Mouse (Mus musculus): ENCODE data around the gene Nab2. TPM values are rescaled to one million over a fixed set of nuclear protein-coding genes. Genes with fewer than 3 reads are reported as not detected.
A peak's percentile ranks its signal among the peaks of the same experiment; 100 is the strongest.

Nab2 gene
- polyA plus RNA-seq (2015; fragmentation: Nextera tagmentation; extraction: Ambion mirVana): 28.8 and 32.1 TPM in 2 replicates

GRCm38 (mm10) chr10:127668093-127669050 is at the start of gene Nab2:
Gene Nab2, minus strand, starts transcription at chr10:127668568.
- peak within 1 kb of the TSS; percentile 75 for H3K9ac ChIP-seq (replicated peaks; ENCODE audit: low read length)
- peaks cover 4% of the 10 kb centered on the region; the same call in 1 of the 2 replicates for H3K36me3 ChIP-seq (ENCODE audit: insufficient read depth, low read length)
- H3K9me3 ChIP-seq (ENCODE audit: low read length): no peaks in the 10 kb centered on the region
- H3K4me3 ChIP-seq (ENCODE audit: low read length): peak within 1 kb of the TSS; percentile 62
- WGBS: 1% methylated on average over 40 of the region's 40 CpGs
- ATAC-seq (ENCODE audit: low FRiP score, low TSS enrichment): peak; percentile 49
- peak within 1 kb of the TSS; percentile 98 for H3K27ac ChIP-seq (ENCODE audit: low read length)
- peaks cover 43% of the 10 kb centered on the region for H3K4me1 ChIP-seq (ENCODE audit: insufficient read depth, low read length)
- H3K27me3 ChIP-seq (ENCODE audit: insufficient read depth, low read length): no peaks in the 10 kb centered on the region
- H3K4me2 ChIP-seq (replicated peaks; ENCODE audit: low read depth, low read length): peak within 1 kb of the TSS; percentile 80

- no peak for ATAC-seq (ENCODE audit: low FRiP score, low TSS enrichment)
- Histone ChIP-seq H3K9me3 (ENCODE audit: low read length) (no peaks in the 10 kb centered on the region), H3K36me3 (ENCODE audit: insufficient read depth, low read length) (no peaks in the 10 kb centered on the region), H3K27ac (ENCODE audit: low read length) (no peak overlapping the region), H3K9ac (replicated peaks; ENCODE audit: low read length) (no peak overlapping the region), H3K4me1 (ENCODE audit: insufficient read depth, low read length) (peaks cover 12% of the 10 kb centered on the region; the same call in 1 of the 2 replicates), H3K4me2 (replicated peaks; ENCODE audit: low read depth, low read length) (no peak overlapping the region), H3K4me3 (ENCODE audit: low read length) (no peak overlapping the region), H3K27me3 (ENCODE audit: insufficient read depth, low read length) (no peaks in the 10 kb centered on the region)
- WGBS: 79% methylated on average over 6 of the region's 6 CpGs
These were observed 44.4 kb upstream of the Nab2 start for GRCm38 (mm10) chr10:127712736-127713135.

GRCm38 (mm10) chr10:127710331-127710730 is 42.0 kb upstream of the Nab2 start:
- no peak for ATAC-seq (ENCODE audit: low FRiP score, low TSS enrichment)
- no peak overlapping the region for H3K27ac ChIP-seq (ENCODE audit: low read length)
- H3K9ac ChIP-seq (replicated peaks; ENCODE audit: low read length): no peak overlapping the region
- 45% methylated on average over 13 of the region's 13 CpGs for WGBS
- H3K4me1 ChIP-seq (ENCODE audit: insufficient read depth, low read length): peaks cover 12% of the 10 kb centered on the region; the same call in 1 of the 2 replicates
- no peak overlapping the region for H3K4me3 ChIP-seq (ENCODE audit: low read length)
- H3K36me3 ChIP-seq (ENCODE audit: insufficient read depth, low read length): no peaks in the 10 kb centered on the region
- no peak overlapping the region for H3K4me2 ChIP-seq (replicated peaks; ENCODE audit: low read depth, low read length)
- H3K9me3 ChIP-seq (ENCODE audit: low read length): no peaks in the 10 kb centered on the region
- H3K27me3 ChIP-seq (ENCODE audit: insufficient read depth, low read length): no peaks in the 10 kb centered on the region

GRCm38 (mm10) chr10:127708850-127709370 is 40.5 kb upstream of the Nab2 start:
- Histone ChIP-seq H3K4me3 (ENCODE audit: low read length) (no peak overlapping the region), H3K36me3 (ENCODE audit: insufficient read depth, low read length) (no peaks in the 10 kb centered on the region), H3K4me2 (replicated peaks; ENCODE audit: low read depth, low read length) (no peak overlapping the region), H3K27ac (ENCODE audit: low read length) (no peak overlapping the region), H3K9me3 (ENCODE audit: low read length) (no peaks in the 10 kb centered on the region), H3K4me1 (ENCODE audit: insufficient read depth, low read length) (peaks cover 12% of the 10 kb centered on the region; the same call in 1 of the 2 replicates), H3K9ac (replicated peaks; ENCODE audit: low read length) (no peak overlapping the region), H3K27me3 (ENCODE audit: insufficient read depth, low read length) (no peaks in the 10 kb centered on the region)
- ATAC-seq (ENCODE audit: low FRiP score, low TSS enrichment): no peak
- 84% methylated on average over 3 of the region's 3 CpGs for WGBS

- H3K4me1 ChIP-seq (ENCODE audit: insufficient read depth, low read length): peaks cover 12% of the 10 kb centered on the region; the same call in 1 of the 2 replicates
- no peak overlapping the region for H3K9ac ChIP-seq (replicated peaks; ENCODE audit: low read length)
- no peak for ATAC-seq (ENCODE audit: low FRiP score, low TSS enrichment)
- no peak overlapping the region for H3K4me3 ChIP-seq (ENCODE audit: low read length)
- no peaks in the 10 kb centered on the region for H3K9me3 ChIP-seq (ENCODE audit: low read length)
- no peaks in the 10 kb centered on the region for H3K36me3 ChIP-seq (ENCODE audit: insufficient read depth, low read length)
- H3K27ac ChIP-seq (ENCODE audit: low read length): no peak overlapping the region
- WGBS: 77% methylated on average over 7 of the region's 7 CpGs
- no peak overlapping the region for H3K4me2 ChIP-seq (replicated peaks; ENCODE audit: low read depth, low read length)
- H3K27me3 ChIP-seq (ENCODE audit: insufficient read depth, low read length): no peaks in the 10 kb centered on the region
These were observed 39.4 kb upstream of the Nab2 start for GRCm38 (mm10) chr10:127707721-127708120.

GRCm38 (mm10) chr10:127705783-127706182 is 37.4 kb upstream of the Nab2 start:
- Histone ChIP-seq H3K9me3 (ENCODE audit: low read length) (no peaks in the 10 kb centered on the region), H3K36me3 (ENCODE audit: insufficient read depth, low read length) (no peaks in the 10 kb centered on the region), H3K4me2 (replicated peaks; ENCODE audit: low read depth, low read length) (no peak overlapping the region), H3K4me1 (ENCODE audit: insufficient read depth, low read length) (peaks cover 5% of the 10 kb centered on the region; the same call in 1 of the 2 replicates), H3K9ac (replicated peaks; ENCODE audit: low read length) (no peak overlapping the region), H3K27me3 (ENCODE audit: insufficient read depth, low read length) (no peaks in the 10 kb centered on the region), H3K27ac (ENCODE audit: low read length) (no peak overlapping the region), H3K4me3 (ENCODE audit: low read length) (no peak overlapping the region)
- ATAC-seq (ENCODE audit: low FRiP score, low TSS enrichment): no peak
- 92% methylated on average over 4 of the region's 4 CpGs for WGBS

- Histone ChIP-seq H3K27ac (ENCODE audit: low read length) (no peak within 1 kb of the TSS), H3K36me3 (ENCODE audit: insufficient read depth, low read length) (no peaks in the 10 kb centered on the region), H3K4me3 (ENCODE audit: low read length) (no peak within 1 kb of the TSS), H3K9me3 (ENCODE audit: low read length) (no peaks in the 10 kb centered on the region), H3K4me2 (replicated peaks; ENCODE audit: low read depth, low read length) (no peak within 1 kb of the TSS), H3K9ac (replicated peaks; ENCODE audit: low read length) (no peak within 1 kb of the TSS), H3K4me1 (ENCODE audit: insufficient read depth, low read length) (no peaks in the 10 kb centered on the region), H3K27me3 (ENCODE audit: insufficient read depth, low read length) (no peaks in the 10 kb centered on the region)
- ATAC-seq (ENCODE audit: low FRiP score, low TSS enrichment): no peak
- 55% methylated on average over 2 of the region's 2 CpGs for WGBS
These were observed 36.4 kb upstream of the Nab2 start, which contains the start of gene Myo1a for GRCm38 (mm10) chr10:127704766-127705220. Gene Myo1a, plus strand, starts transcription at chr10:127705170.

- Histone ChIP-seq H3K4me2 (replicated peaks; ENCODE audit: low read depth, low read length) (no peak overlapping the region), H3K27me3 (ENCODE audit: insufficient read depth, low read length) (no peaks in the 10 kb centered on the region), H3K9me3 (ENCODE audit: low read length) (no peaks in the 10 kb centered on the region), H3K27ac (ENCODE audit: low read length) (no peak overlapping the region), H3K4me1 (ENCODE audit: insufficient read depth, low read length) (no peaks in the 10 kb centered on the region), H3K36me3 (ENCODE audit: insufficient read depth, low read length) (no peaks in the 10 kb centered on the region), H3K4me3 (ENCODE audit: low read length) (no peak overlapping the region), H3K9ac (replicated peaks; ENCODE audit: low read length) (no peak overlapping the region)
- ATAC-seq (ENCODE audit: low FRiP score, low TSS enrichment): no peak
- WGBS: 64% methylated on average over 2 of the region's 2 CpGs
These were observed 35.9 kb upstream of the Nab2 start for GRCm38 (mm10) chr10:127704293-127704692.

GRCm38 (mm10) chr10:127703299-127703698 is 34.9 kb upstream of the Nab2 start:
- Histone ChIP-seq H3K4me1 (ENCODE audit: insufficient read depth, low read length) (no peaks in the 10 kb centered on the region), H3K27me3 (ENCODE audit: insufficient read depth, low read length) (no peaks in the 10 kb centered on the region), H3K4me2 (replicated peaks; ENCODE audit: low read depth, low read length) (no peak overlapping the region), H3K36me3 (ENCODE audit: insufficient read depth, low read length) (peaks cover 7% of the 10 kb centered on the region; the same call in 1 of the 2 replicates), H3K9ac (replicated peaks; ENCODE audit: low read length) (no peak overlapping the region), H3K27ac (ENCODE audit: low read length) (no peak overlapping the region), H3K4me3 (ENCODE audit: low read length) (no peak overlapping the region), H3K9me3 (ENCODE audit: low read length) (no peaks in the 10 kb centered on the region)
- no peak for ATAC-seq (ENCODE audit: low FRiP score, low TSS enrichment)
- 40% methylated on average over 4 of the region's 4 CpGs for WGBS
